Mouse (Mus musculus) kidney, embryonic 16.5 days (tissue): ENCODE results near the gene Inava. TPM values are rescaled to one million over a fixed set of nuclear protein-coding genes. Genes with fewer than 3 reads are reported as not detected.

Experiments used
- ATAC-seq: fragments of 200-750 bp; cut with Nextera tagmentation; 2 replicates; pipeline ENCODE4 v1.8.0; 2017; ENCODE audit warnings: moderate TSS enrichment; ENCODE audit not compliant: low FRiP score, low TSS enrichment
- H3K27ac ChIP-seq: fragments of 300-500 bp; sonication (generic); 2 replicates; pipeline ENCODE4 v1.5.1; 2014; ENCODE audit warnings: low read length
- H3K27me3 ChIP-seq: fragments of 300-500 bp; sonication (generic); 2 replicates; pipeline ENCODE4 v1.6.1; 2014; ENCODE audit warnings: low read length, control low read depth, mixed read lengths; ENCODE audit not compliant: insufficient read depth
- H3K36me3 ChIP-seq: fragments of 300-500 bp; sonication (generic); 2 replicates; pipeline ENCODE4 v1.6.1; 2014; ENCODE audit warnings: low read length, control low read depth, mixed read lengths; ENCODE audit not compliant: insufficient read depth
- H3K4me1 ChIP-seq: fragments of 300-500 bp; sonication (generic); 2 replicates; pipeline ENCODE4 v1.6.1; 2014; ENCODE audit warnings: low read length, control low read depth, mixed read lengths; ENCODE audit not compliant: insufficient read depth
- H3K4me2 ChIP-seq: fragments of 300-500 bp; sonication (generic); replicated peaks from 2 replicates; pipeline ENCODE4 v1.6.1; 2014; ENCODE audit warnings: low read depth, low read length
- H3K4me3 ChIP-seq: fragments of 300-500 bp; sonication (generic); 2 replicates; pipeline ENCODE4 v1.5.1; 2014; ENCODE audit warnings: mild to moderate bottlenecking, low read length
- H3K9ac ChIP-seq: fragments of 300-500 bp; sonication (generic); replicated peaks from 2 replicates; pipeline ENCODE4 v1.6.1; 2014; ENCODE audit warnings: low read length
- H3K9me3 ChIP-seq: fragments of 300-500 bp; sonication (generic); 2 replicates; pipeline ENCODE4 v1.6.1; 2016; ENCODE audit warnings: low read length, control low read depth
- WGBS: fragments of 180-500 bp; shearing (Covaris S2); extraction: QIAGEN DNeasy Blood & Tissue Kit; methylation state at CpG from one replicate; pipeline ENCODE4 v1.1.7; 2014; 5-methylcytosine and 5-hydroxymethylcytosine counted together
- polyA plus RNA-seq: library from polyadenylated mRNA; unstranded; fragments of >200 nt; fragmentation: Nextera tagmentation; extraction: Ambion mirVana; gene quantifications from 2 replicates; pipeline ENCODE4 v1.2.1, GENCODE M21; 2015

Gene Inava
- polyA plus RNA-seq, 1 experiment from 2014 or later = 20.2 TPM

- no peaks in the 10 kb centered on the region for H3K27me3 ChIP-seq
- peak overlapping the region; percentile 71 for H3K9ac ChIP-seq
- peak overlapping the region; percentile 49 for H3K27ac ChIP-seq
- no peaks in the 10 kb centered on the region for H3K36me3 ChIP-seq
- H3K4me1 ChIP-seq = peaks cover 40% of the 10 kb centered on the region
- H3K4me3 ChIP-seq = peak overlapping the region; percentile 67
- 0 out of 2 replicates have a peak, but pooled peaks have one; percentile 3 for ATAC-seq
- no peaks in the 10 kb centered on the region for H3K9me3 ChIP-seq
- H3K4me2 ChIP-seq = peak overlapping the region; percentile 87
- WGBS = 1% methylated on average over 23 of the region's 23 CpGs
Measured at GRCm38 (mm10) chr1:136232986-136233790, 876 bp downstream of the Inava start.

- Histone ChIP-seq H3K4me3 (peak overlapping the region; percentile 67), H3K27me3 (no peaks in the 10 kb centered on the region), H3K4me1 (peaks cover 48% of the 10 kb centered on the region), H3K4me2 (peak overlapping the region; percentile 87), H3K27ac (peak overlapping the region; percentile 84), H3K9me3 (no peaks in the 10 kb centered on the region), H3K9ac (peak overlapping the region; percentile 71; the same call in 1 of the 2 replicates), H3K36me3 (no peaks in the 10 kb centered on the region)
- ATAC-seq = no peak
- 3% methylated on average over 9 of the region's 9 CpGs for WGBS
Measured at GRCm38 (mm10) chr1:136232285-136232926, 1.7 kb downstream of the Inava start.

- no peaks in the 10 kb centered on the region; the same call in 1 of the 2 replicates for H3K36me3 ChIP-seq
- H3K9me3 ChIP-seq = no peaks in the 10 kb centered on the region
- H3K4me2 ChIP-seq = peak overlapping the region; percentile 87
- peak overlapping the region; percentile 84 for H3K27ac ChIP-seq
- peaks cover 51% of the 10 kb centered on the region for H3K4me1 ChIP-seq
- no peaks in the 10 kb centered on the region for H3K27me3 ChIP-seq
- WGBS = 4% methylated on average over 6 of the region's 6 CpGs
- no peak for ATAC-seq
- H3K9ac ChIP-seq = peak overlapping the region; percentile 50; the same call in 1 of the 2 replicates
- H3K4me3 ChIP-seq = peak overlapping the region; percentile 67
Measured at GRCm38 (mm10) chr1:136231596-136231995, 2.5 kb downstream of the Inava start.

GRCm38 (mm10) chr1:136230201-136230600 lies 3.9 kb downstream of the Inava start:
- Histone ChIP-seq H3K4me1 (peaks cover 51% of the 10 kb centered on the region), H3K4me2 (peak overlapping the region; percentile 87), H3K36me3 (peaks cover 7% of the 10 kb centered on the region; the same call in 1 of the 2 replicates), H3K27me3 (no peaks in the 10 kb centered on the region), H3K9ac (peak overlapping the region; percentile 50), H3K27ac (peak overlapping the region; percentile 84), H3K9me3 (no peaks in the 10 kb centered on the region), H3K4me3 (peak overlapping the region; percentile 30)
- 33% methylated on average over 11 of the region's 11 CpGs for WGBS
- peak; percentile 16 for ATAC-seq

GRCm38 (mm10) chr1:136229040-136229373 lies 5.1 kb downstream of the Inava start:
- Histone ChIP-seq H3K27ac (peak overlapping the region; percentile 85), H3K4me3 (peak overlapping the region; percentile 30), H3K36me3 (peaks cover 9% of the 10 kb centered on the region; the same call in 1 of the 2 replicates), H3K9ac (peak overlapping the region; percentile 50; the same call in 1 of the 2 replicates), H3K4me2 (peak overlapping the region; percentile 87), H3K9me3 (no peaks in the 10 kb centered on the region), H3K4me1 (peaks cover 47% of the 10 kb centered on the region), H3K27me3 (no peaks in the 10 kb centered on the region)
- 20% methylated on average over 6 of the region's 6 CpGs for WGBS
- ATAC-seq = peak; percentile 57; the same call in 1 of the 2 replicates

GRCm38 (mm10) chr1:136228328-136229039 lies 5.6 kb downstream of the Inava start:
- Histone ChIP-seq H3K4me3 (peak overlapping the region; percentile 9; the same call in 1 of the 2 replicates), H3K4me2 (peak overlapping the region; percentile 87), H3K9ac (0 out of 2 replicates have a peak overlapping the region, but pooled peaks have one; percentile 50), H3K9me3 (no peaks in the 10 kb centered on the region), H3K36me3 (peaks cover 9% of the 10 kb centered on the region; the same call in 1 of the 2 replicates), H3K27me3 (no peaks in the 10 kb centered on the region), H3K4me1 (peaks cover 47% of the 10 kb centered on the region), H3K27ac (peak overlapping the region; percentile 85)
- WGBS = 16% methylated on average over 13 of the region's 13 CpGs
- peak; percentile 67 for ATAC-seq

- peaks cover 47% of the 10 kb centered on the region for H3K4me1 ChIP-seq
- peak overlapping the region; percentile 85; the same call in 1 of the 2 replicates for H3K27ac ChIP-seq
- no peaks in the 10 kb centered on the region for H3K27me3 ChIP-seq
- ATAC-seq = peak; percentile 1; the same call in 1 of the 2 replicates
- no peak overlapping the region for H3K4me3 ChIP-seq
- no peak overlapping the region for H3K9ac ChIP-seq
- H3K9me3 ChIP-seq = no peaks in the 10 kb centered on the region
- H3K36me3 ChIP-seq = peaks cover 9% of the 10 kb centered on the region; the same call in 1 of the 2 replicates
- H3K4me2 ChIP-seq = peak overlapping the region; percentile 87
- WGBS = 66% methylated on average over 4 of the region's 4 CpGs
Measured at GRCm38 (mm10) chr1:136227870-136228269, 6.2 kb downstream of the Inava start.

- H3K27ac ChIP-seq = no peak overlapping the region
- no peak overlapping the region for H3K4me2 ChIP-seq
- H3K9me3 ChIP-seq = no peaks in the 10 kb centered on the region
- no peaks in the 10 kb centered on the region for H3K27me3 ChIP-seq
- no peak overlapping the region for H3K4me3 ChIP-seq
- WGBS = 73% methylated on average over 8 of the region's 8 CpGs
- H3K9ac ChIP-seq = no peak overlapping the region
- no peak for ATAC-seq
- H3K36me3 ChIP-seq = peaks cover 9% of the 10 kb centered on the region; the same call in 1 of the 2 replicates
- H3K4me1 ChIP-seq = peaks cover 44% of the 10 kb centered on the region
Measured at GRCm38 (mm10) chr1:136226626-136227025, 7.4 kb downstream of the Inava start.

GRCm38 (mm10) chr1:136225846-136226245 lies 8.2 kb downstream of the Inava start:
- H3K36me3 ChIP-seq = peaks cover 9% of the 10 kb centered on the region; the same call in 1 of the 2 replicates
- peaks cover 36% of the 10 kb centered on the region for H3K4me1 ChIP-seq
- H3K27ac ChIP-seq = no peak overlapping the region
- no peaks in the 10 kb centered on the region for H3K27me3 ChIP-seq
- no peak overlapping the region for H3K4me3 ChIP-seq
- ATAC-seq = no peak
- WGBS = 88% methylated on average over 8 of the region's 8 CpGs
- no peaks in the 10 kb centered on the region for H3K9me3 ChIP-seq
- no peak overlapping the region for H3K4me2 ChIP-seq
- no peak overlapping the region for H3K9ac ChIP-seq
